Mouse (Mus musculus) MN1 (cell line): ENCODE data around the gene Bag5.

ENCODE experiments used
- DNase-seq: peaks from one replicate; pipeline ENCODE4 v3.0.0-alpha.2; 2016; ENCODE audit warnings: low spot score

Bag5 gene

DNA sequence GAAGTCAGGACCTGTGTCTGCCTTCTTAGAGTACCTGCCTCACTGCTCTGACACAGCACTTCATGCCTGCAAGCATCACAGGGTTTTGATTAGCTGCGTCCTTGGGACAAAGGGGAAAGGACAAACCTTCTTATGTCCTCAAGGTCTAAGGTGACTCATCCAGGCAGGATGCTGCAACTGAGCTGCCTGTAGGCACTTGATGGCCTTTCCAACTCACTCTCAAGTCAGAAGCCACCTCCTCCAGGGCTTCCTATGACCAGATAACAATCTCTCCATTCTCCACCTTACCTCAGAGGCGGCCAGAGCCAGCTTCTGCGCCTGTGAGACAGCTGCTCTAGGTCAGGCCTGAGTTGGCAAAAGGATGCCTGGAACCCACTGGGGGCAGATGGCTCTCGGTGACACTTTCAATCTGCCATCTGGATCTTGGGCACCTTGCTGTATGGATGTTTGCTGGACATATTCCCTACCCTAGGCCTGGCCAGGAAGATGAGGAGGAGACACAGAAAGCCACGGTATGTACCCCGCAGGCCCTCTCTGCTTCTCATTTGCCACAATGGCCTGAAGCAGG is 14.6 kb downstream of the Bag5 start:
- DNase-seq, result no peak

DNA sequence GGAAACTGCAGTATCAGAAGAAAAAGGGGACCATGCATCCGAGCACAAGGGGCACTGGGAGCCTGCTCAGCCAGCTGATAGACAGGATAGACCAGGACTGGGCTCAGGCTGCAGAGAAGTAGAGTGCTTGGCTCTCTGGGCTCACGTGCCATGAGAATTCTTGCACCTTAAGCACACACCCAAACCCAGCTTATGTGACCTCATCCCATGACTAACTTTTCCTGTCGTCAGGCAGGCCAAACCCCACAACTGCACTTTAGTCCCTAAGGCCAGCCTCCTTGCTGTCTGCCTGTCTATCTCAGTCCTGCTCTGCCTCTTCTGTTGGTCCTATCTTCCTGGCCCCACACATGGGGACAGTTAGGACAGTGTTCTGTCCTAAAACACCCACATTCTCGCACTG is 15.3 kb downstream of the Bag5 start:
- no peak for DNase-seq

DNA sequence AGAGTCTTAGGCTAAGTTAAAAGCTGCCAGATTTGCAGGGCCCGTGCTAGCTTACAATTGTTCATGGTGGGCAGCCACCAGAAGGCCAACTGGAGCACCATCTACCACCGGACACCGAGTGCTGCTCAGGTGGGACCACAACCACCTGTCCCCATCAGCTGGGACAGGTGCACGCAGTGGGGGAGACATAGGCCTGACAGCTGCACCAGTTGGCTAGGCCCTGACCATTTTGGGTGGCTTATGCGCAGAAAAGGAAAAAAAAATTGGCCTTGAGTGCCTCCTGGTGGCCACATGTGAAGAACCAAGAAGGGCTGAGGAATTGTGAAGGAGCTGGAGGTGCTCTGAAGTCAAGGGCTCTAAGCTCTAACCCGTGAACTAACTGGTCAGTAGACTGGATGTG is 16.8 kb downstream of the Bag5 start:
- DNase-seq, result peak; percentile 79

DNA sequence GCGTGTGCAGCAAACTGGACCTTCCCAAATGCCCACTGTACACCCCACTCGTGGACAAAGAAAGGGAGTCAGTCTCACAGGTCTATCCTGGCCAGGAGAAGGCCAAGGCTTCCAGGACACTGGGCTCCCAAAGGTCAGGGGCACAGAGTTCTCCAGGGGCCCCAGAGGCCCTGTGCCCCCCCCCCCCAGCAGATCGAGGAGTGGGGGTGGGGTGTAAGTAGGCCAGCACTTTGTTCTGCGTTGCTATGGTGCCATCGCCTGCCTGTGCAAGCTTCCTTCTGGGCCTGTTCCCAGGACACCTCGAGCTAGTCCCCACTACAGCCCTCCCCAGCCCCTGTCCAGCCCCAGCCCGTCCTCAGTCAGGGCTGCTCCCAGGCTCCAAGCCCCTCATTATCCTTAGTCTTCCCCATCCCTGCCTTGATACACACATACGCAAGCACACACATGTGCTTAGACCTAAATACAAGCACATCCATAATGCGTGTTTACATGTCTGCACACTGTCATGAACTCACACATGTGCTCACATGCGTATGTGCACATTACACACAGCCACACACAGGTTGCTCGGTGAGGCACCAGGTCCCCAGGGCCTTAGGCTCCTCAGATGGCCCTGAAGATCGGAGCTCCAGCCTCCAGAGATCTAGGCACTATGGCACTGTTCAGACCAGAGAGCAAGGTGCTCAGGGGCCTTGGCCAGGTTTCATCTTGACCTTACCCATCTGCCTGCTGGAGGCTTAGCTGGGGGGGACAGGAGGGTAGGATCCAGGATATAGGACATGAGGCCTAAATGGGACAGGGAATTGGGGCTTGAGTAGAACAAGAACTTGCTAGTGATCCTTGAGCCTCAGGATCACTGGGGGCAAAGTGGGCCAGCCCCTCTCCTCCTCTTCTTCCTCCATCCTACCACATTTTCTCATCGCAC is 17.9 kb downstream of the Bag5 start:
- no peak for DNase-seq

DNA sequence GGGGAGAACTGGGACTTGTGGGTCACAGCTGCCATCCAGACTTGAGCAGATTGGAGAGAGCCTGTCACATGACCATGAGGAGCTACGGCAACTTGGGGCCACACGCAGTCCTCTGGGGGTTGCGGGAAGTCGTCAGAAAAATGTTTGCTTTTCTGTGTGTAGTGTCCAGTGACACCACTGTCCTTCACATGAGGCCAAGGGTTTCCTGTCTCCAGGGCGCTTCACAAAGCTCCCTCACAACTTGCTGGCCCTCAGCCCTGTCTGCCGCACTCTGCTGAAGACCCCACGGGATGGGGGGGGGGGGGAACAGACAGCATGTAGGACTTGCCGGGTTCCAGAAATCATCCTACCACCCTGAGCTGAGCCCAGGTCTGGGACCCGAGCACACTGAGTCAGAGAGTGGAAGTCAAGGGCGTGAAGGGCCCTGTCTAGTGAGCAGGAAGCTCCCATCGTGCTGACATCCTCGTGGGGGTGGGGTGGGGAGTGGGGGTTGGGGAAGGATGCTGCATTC is 18.7 kb downstream of the Bag5 start:
- DNase-seq, result no peak

DNA sequence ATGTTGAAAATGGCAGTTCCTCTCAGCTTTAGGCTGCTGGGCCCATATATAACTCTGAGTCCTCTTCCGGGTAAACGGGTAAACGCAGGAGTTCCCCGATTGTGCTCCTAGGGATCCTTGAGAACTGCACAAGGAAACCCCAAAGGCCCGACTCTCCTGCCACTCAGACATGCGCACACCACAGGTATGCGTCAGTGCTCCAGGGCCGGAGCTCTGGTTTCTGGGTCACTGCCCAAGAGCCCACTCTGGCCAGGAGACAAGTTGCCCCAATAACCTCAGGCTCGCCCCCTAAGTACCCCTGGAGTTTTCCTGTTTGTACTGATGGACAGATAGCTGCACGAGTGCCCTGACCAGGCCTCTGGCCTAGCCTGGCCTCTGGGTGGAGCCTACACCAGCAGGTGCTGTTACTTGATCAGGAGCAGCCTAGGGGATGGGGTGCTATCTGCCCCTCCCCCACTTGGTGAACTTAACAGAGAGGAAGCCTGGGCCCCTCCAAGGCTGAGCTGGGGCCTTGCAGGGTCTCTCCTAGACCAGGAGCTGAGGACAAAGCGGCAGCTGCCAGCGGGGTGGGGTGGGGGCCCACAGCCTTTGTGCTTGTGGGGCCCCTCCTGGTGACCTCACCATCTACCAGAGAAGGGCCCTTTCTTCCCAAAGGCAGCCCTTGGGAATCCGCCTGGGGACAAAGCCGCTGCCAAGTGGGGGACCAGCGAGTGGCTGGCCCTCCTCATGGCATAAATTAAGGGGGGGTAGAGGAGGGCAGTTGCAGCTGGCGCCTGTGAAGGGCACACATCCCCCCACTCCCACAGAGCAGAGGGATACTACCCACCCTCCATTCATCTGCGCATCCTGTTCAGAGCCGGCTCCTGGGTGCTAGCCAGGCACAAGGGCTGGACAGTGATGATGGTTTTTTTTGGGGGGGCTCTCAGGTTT is 19.5 kb downstream of the Bag5 start:
- DNase-seq, result no peak

DNA sequence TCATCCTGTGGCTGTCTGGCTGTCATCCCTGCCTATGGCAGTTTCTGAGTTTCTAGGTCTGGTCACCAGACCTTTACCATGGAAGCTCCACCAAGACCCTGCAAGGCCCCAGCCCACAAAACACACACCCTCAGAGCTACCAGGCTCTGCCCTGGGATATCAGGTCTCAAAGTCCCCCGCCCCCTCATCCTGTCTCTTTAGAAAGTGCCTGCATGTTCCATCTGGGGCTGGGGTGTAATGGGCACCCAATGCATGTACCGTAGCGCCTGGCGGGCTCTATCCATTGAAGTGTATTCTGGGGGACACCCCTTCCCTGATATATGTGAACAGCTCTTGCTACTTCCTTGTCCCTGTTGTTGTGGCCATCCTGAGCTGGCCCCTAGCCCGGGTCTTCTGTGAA is 20.2 kb downstream of the Bag5 start:
- DNase-seq, result no peak

DNA sequence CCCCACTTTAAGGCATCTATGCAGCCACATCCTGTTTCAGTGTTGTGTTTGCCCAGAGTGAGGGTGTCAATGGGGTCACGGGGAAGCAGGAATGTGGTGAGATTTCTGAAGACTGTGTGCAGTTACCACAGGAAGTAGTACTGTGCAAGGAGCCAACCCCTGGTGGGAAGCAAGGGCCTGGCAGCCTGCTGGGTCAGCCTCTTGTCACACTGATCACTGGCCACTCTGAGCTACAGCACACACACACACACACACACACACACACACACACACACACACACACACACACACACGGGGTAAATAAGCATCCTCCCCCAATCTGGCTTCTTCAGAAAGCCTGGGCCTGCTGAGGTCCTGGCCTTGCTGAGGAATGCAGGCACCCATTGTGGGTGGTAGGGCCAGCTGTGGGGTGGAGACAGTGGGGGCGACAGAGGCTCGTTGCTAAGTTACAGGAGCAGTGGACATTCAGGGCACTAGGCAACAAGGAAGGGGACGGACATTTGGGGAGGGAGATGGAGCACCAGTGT is 21.6 kb downstream of the Bag5 start:
- peak; percentile 29 for DNase-seq

DNA sequence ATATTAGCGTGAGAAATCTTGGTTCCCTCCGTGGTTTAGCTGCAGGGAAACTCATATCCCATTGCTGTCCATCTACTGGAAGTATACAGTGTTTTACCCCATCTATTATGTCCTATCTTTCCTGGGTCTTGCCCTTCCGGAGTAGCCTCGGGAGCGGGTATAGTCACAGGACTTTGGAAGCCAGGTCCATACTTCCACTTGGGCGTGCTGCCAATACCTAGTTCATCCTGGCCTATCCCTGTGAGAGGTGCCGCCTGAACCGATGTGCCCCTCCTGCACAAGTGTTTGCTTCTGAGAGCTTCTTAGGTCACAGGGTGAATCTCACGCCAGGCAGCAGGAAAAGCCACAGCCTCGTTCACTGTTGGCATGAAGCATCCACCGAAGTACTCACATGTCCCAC is 23.6 kb downstream of the Bag5 start:
- no peak for DNase-seq

DNA sequence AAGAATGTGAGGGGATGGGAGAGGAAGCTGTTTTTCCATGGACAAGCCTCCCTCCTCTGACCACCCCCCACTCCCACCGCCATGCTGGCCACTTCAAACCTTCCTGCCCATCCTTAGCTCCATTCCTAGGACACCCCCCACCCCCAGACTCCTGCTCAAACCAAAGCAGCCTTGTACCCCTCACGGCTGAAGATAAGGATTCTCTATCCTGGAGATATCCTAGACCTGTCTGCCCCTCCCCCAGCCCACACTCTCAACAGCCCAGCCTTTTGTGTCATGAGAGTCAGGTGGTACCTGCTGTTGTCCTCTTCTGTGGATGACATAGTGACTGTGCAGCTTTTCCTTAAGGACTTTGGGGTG is 25.0 kb downstream of the Bag5 start:
- no peak for DNase-seq

DNA sequence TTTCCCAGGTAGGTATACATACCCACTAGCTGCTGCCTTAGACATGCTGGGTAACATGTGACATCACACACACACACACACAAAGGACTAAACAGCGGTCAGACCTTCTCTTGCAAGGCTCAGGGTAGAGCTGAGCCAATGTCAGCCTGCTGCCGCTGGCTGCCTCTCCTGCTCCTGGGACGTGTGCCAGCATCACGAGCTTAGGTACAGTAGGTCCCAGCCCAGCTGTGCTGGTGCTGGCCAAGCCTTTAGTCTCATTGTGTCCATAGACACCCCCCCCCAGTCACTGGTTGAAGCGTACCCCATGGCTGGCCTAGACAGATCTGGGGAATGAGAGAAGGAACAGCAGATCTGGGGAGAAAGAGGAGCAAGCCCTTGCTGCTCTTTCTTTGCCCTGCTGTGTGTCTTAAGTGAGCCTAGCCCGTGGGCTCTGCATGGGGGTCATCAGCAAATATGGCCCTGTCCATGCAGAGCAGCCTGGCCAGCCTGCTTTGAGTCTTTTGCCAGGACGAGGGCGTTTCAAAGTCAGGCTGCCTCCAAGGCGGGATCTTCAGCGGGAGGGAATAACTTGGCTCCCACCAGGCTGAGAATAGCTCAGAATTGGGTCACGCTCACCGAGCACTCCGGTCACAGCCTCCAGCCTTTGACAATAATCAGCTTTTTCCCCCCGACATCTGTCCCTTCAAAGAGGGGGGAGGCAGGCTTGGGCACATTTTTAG is 25.5 kb downstream of the Bag5 start:
- DNase-seq, result peak; percentile 65

DNA sequence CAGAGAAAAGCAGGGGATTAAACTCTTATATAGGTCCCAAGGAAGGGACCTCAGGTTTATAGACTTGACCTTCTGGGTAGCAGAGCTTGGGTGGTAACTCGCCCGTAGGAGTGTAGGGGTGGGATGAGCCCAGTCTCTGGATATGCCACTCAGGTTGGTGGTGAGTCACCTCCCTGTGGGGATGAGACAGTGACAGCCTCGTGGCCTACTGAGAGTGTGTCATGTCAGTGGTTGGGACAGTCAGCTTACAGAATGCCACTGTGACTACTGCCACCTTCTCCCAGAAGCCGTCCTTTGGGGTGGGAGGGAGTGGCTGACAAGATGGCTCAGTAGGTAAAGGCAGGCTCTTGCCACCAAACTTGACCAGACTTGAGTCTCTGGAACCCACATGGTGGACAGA is 26.7 kb downstream of the Bag5 start:
- no peak for DNase-seq

DNA sequence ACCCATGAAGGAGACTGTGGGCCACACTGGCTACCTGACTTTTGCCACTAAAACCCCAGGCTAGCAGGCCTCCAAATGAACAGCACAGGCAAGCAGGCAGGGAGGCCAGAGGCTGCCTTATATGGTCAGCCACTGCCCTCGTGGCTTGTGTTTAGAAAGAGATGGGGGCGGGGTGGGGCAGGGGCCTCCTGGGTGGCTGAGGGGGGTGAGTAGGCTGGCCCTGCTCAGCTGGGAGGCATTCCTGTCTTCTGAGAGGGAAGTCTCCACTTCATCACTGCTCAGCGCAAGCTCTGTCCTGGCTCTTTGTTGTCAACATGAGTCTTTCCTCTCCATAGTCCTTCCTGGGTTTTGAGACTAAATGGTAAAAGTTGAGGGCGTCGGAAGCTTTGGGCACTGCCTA is 30.3 kb downstream of the Bag5 start:
- no peak for DNase-seq

DNA sequence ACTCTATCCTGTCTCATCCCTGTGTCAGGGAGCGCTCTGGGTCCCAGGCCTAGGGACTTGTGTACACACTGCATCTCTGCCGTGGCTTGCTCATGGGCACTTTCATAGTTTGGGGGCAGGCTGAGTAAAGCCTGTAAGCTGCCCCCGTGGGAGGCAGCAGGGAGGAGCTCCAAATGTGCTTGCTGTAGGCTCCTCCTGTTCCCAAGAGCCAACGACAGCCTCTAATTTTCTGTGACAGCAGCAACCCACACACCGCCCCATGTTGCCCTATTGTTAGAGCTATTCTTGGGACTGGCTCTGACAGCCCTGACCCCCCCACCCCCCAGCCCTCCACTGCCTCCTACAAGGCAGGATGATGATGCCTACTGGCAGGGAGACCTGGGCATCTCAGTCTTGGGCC is 31.1 kb downstream of the Bag5 start:
- no peak for DNase-seq

DNA sequence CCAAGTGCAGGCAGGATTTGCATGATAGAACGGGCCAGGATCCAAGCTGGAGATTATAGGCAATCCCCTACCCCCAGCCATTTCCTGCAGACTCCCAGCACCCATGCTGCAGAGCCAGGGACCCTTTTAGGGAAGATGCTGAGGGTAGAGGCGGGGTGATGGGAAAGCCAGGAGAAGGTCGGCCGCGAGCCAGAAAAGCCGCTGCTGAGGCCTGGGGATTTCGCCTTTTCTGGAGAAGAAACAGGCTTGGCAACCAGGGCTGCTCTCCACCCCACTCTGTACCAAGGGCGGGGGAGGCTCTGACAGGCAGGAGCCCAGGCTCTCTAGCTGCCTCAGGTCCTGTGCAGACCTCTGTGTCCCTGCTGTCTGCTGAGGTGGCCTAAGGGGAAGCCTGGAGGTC is 31.8 kb downstream of the Bag5 start:
- peak; percentile 71 for DNase-seq

DNA sequence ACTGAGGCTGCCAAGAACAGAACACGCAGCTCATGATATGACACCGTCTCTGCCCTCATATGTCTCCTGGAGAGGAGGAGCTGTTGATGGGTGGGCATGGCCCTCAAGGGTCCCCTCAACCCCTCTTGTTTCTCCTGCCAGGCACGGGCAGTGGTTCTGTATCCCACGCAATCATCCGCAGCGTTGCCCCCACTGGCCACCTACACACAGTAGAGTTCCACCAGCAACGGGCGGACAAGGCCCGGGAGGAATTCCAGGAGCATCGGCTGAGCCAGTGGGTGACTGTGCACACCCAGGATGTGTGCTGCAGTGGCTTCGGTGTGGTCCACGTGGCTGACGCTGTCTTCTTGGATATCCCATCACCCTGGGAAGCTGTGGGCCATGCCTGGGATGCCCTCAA is 32.4 kb downstream of the Bag5 start:
- DNase-seq, result no peak

DNA sequence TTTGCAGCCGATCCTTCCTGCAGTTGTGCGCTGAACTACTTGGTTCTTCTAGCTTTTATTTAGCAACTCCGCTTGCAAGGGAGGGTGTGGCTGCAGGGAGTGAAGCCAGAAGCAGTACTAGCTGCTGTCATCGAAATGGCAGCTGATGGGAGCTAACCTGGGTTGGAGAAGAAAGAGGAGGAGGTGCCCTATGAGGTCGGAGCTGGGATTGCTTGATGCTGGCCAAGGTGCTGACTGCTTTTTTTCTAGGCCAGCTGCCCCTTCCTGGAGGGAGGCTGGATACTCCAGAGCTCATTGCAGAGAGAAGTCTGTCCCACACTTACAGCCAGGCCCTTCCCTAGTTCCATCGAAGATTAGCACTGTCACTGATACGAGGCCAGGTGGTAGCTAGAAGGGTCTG is 34.1 kb downstream of the Bag5 start:
- no peak for DNase-seq

DNA sequence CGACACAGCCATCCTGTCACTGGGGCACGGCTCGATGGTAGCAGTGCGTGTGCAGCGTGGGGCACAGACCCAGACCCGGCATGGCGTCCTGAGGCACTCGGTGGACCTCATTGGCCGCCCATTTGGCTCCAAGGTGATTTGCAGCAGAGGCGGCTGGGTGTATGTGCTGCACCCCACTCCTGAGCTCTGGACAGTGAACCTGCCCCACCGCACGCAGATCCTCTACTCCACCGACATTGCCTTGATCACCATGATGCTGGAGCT is 34.5 kb downstream of the Bag5 start:
- DNase-seq, result no peak

DNA sequence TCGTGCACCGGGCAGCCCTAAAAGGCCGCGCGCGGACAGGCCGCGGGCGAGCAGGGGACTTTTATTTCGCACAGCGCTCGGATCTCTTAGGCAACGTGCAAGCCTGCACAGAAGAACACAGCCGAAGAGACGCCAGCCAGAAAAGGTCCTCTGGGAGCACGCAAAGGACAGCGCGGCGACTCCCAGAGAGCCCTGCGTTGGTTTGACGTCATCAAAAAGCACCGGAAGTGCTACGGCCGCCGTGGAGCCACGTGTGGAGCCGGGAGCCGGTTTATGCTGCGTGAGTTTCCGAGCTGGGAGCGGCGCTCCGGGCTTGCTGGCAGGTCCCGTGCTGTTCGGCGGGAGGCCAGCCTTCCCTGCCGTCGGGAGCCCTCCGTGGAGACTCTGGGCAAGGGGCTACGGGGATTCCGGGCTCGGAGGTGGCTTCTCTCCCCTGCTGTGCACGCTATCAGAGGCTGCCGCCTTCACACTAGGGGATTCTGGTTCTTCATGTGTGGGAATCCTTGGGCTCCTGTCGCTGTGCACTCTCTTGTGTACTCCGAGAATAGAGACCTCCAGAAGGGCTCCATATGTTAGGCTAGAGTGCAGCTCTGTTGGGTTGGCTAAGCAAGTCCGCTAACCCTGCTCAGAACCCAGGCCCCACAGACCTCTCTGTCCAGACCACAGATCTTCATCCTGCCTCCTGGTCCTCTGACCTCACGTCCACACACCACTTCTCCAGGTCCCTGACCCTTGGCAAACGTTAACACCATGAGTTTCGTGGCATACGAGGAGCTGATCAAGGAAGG is 35.0 kb downstream of the Bag5 start, which contains the start of gene Trmt61a:
Gene Trmt61a, plus strand, starts transcription at position 224 of the 788 bp plus-strand sequence.
- DNase-seq, result peak; percentile 92

DNA sequence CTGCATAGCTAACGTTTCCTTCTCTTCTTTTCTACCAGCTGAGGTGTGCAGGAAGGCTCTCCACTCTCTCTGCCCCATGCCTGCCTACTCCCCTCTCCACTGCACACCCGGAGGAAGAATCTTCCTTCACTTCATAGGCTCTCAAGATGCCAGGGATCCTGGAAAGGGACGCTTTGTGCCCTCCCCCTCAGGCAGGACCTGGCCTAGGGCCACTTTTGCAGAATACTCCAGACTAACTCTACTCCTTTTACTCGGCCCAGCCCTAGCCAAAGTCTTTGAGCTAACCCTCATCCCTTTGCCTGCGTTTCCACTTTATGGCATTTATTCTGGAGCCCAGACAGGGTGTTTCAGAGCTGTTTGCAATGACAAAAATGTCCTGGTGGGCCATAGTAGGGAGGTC is 35.6 kb downstream of the Bag5 start:
- no peak for DNase-seq
